Mouse (Mus musculus) kidney, adult 2 months (tissue): Measurements from ENCODE around the gene Rapgef5. TPM values are rescaled to one million over a fixed set of nuclear protein-coding genes. Genes with fewer than 3 reads are reported as not detected.

ENCODE experiments used
- DNase-seq: peaks from one replicate; pipeline ENCODE4 v3.0.0; 2021
- H3K27ac ChIP-seq: fragments of 200-500 bp; 2 replicates; pipeline ENCODE4 v1.5.1; 2012; ENCODE audit warnings: low read depth, low read length, control low read depth, inconsistent platforms; ENCODE audit not compliant: insufficient read depth
- H3K27me3 ChIP-seq: fragments of 200-500 bp; replicated peaks from 2 replicates; pipeline ENCODE4 v1.6.1; 2012; ENCODE audit warnings: mild to moderate bottlenecking, moderate library complexity, low read length, inconsistent platforms; ENCODE audit not compliant: control insufficient read depth, insufficient read depth
- H3K36me3 ChIP-seq: fragments of 200-500 bp; 2 replicates; pipeline ENCODE4 v1.6.1; 2012; ENCODE audit warnings: mild to moderate bottlenecking, moderate library complexity, low read length, inconsistent platforms; ENCODE audit not compliant: control insufficient read depth, insufficient read depth
- H3K4me1 ChIP-seq: fragments of 200-500 bp; 2 replicates; pipeline ENCODE4 v1.6.1; 2011; ENCODE audit warnings: low read length; ENCODE audit not compliant: control insufficient read depth, insufficient read depth
- H3K4me3 ChIP-seq: fragments of 200-500 bp; 2 replicates; pipeline ENCODE4 v1.5.1; 2011; ENCODE audit warnings: mild to moderate bottlenecking, low read depth, low read length, control low read depth; ENCODE audit not compliant: insufficient read depth
- CTCF ChIP-seq: fragments of 200-500 bp; conservative IDR thresholded peaks from 2 replicates; pipeline ENCODE4 v1.5.1; 2011; ENCODE audit warnings: low read depth, mild to moderate bottlenecking, control low read depth, low read length, moderate library complexity, mixed read lengths; ENCODE audit not compliant: insufficient read depth, insufficient read length
- POLR2A ChIP-seq: fragments of 200-500 bp; IDR thresholded peaks from one replicate; pipeline ENCODE4 v1.6.1; 2011; ENCODE audit warnings: low read depth, low read length, control low read depth
- WGBS: fragments of 180-500 bp; shearing (Covaris S2); methylation state at CpG from one replicate; pipeline ENCODE4 v1.1.7; 2018; 5-methylcytosine and 5-hydroxymethylcytosine counted together
- polyA plus RNA-seq: library from polyadenylated mRNA; depleted of rRNA; stranded (reverse); fragments of >200 nt; gene quantifications from 2 replicates; pipeline ENCODE4 v1.2.3, GENCODE M21; 2012

The Rapgef5 gene
- polyA plus RNA-seq, 1 experiment = 8.4 TPM

- Histone ChIP-seq H3K36me3 (no peaks in the 10 kb centered on the region), H3K27me3 (no peaks in the 10 kb centered on the region), H3K4me3 (no peak overlapping the region), H3K4me1 (no peaks in the 10 kb centered on the region), H3K27ac (0 out of 2 replicates have a peak overlapping the region, but pooled peaks have one; percentile 37)
- no peak for TF ChIP-seq POLR2A
- no peak for TF ChIP-seq CTCF
- DNase-seq = no peak
- WGBS = 71% methylated on average over 5 of the region's 5 CpGs
Observed at GRCm38 (mm10) chr12:117553353-117553752, 37.1 kb downstream of the Rapgef5 start.

- WGBS = 53% methylated on average over 1 of the region's 1 CpGs
- no peaks in the 10 kb centered on the region for H3K4me1 ChIP-seq
- no peaks in the 10 kb centered on the region for H3K27me3 ChIP-seq
- H3K36me3 ChIP-seq = no peaks in the 10 kb centered on the region
- TF ChIP-seq CTCF = no peak
- no peak for TF ChIP-seq POLR2A
- no peak overlapping the region for H3K27ac ChIP-seq
- H3K4me3 ChIP-seq = no peak overlapping the region
- DNase-seq = peak; percentile 3
Observed at GRCm38 (mm10) chr12:117554612-117555063, 38.4 kb downstream of the Rapgef5 start.

DNA sequence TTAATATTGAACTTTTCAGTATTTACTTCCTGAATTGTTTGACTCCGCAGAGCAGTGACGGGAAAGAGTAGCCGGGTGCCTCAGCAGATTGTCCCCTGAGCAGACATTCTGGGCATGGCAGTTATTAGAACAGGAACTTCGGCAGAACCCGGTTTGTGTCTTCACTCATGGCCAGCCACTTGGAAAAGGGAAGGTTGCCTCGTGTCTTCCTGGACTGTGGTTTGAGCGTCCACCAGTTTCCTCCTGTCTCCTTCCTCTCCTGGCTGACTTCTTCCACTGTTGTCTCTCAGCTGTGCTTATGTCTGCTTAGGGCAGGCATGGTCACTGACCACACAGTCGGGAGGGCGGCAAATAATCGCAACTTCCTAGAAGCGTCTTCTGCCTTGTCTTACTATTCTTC lies 44.2 kb downstream of the Rapgef5 start:
- no peak for TF ChIP-seq CTCF
- TF ChIP-seq POLR2A = no peak
- H3K27ac ChIP-seq = no peak overlapping the region
- peak; percentile 36 for DNase-seq
- H3K4me1 ChIP-seq = no peaks in the 10 kb centered on the region
- no peaks in the 10 kb centered on the region for H3K27me3 ChIP-seq
- no peaks in the 10 kb centered on the region for H3K36me3 ChIP-seq
- 42% methylated on average over 11 of the region's 11 CpGs for WGBS
- H3K4me3 ChIP-seq = peak overlapping the region; percentile 2; the same call in 1 of the 2 replicates

- DNase-seq = no peak
- no peaks in the 10 kb centered on the region for H3K4me1 ChIP-seq
- no peaks in the 10 kb centered on the region for H3K36me3 ChIP-seq
- H3K4me3 ChIP-seq = no peak overlapping the region
- no peak overlapping the region for H3K27ac ChIP-seq
- TF ChIP-seq CTCF = no peak
- TF ChIP-seq POLR2A = no peak
- H3K27me3 ChIP-seq = no peaks in the 10 kb centered on the region
- 73% methylated on average over 6 of the region's 6 CpGs for WGBS
Observed at GRCm38 (mm10) chr12:117561411-117562059, 45.3 kb downstream of the Rapgef5 start.

GRCm38 (mm10) chr12:117562085-117562484 lies 45.8 kb downstream of the Rapgef5 start:
- no peaks in the 10 kb centered on the region for H3K4me1 ChIP-seq
- WGBS = 96% methylated on average over 3 of the region's 3 CpGs
- H3K36me3 ChIP-seq = no peaks in the 10 kb centered on the region
- no peak overlapping the region for H3K4me3 ChIP-seq
- DNase-seq = no peak
- no peak overlapping the region for H3K27ac ChIP-seq
- TF ChIP-seq CTCF (no peak), POLR2A (no peak)
- H3K27me3 ChIP-seq = no peaks in the 10 kb centered on the region

GRCm38 (mm10) chr12:117563859-117564258 lies 47.6 kb downstream of the Rapgef5 start:
- 47% methylated on average over 6 of the region's 6 CpGs for WGBS

GRCm38 (mm10) chr12:117566298-117566697 lies 50.0 kb downstream of the Rapgef5 start:
- H3K27ac ChIP-seq = no peak overlapping the region
- TF ChIP-seq CTCF (no peak), POLR2A (no peak)
- no peak overlapping the region for H3K4me3 ChIP-seq
- H3K4me1 ChIP-seq = no peaks in the 10 kb centered on the region
- WGBS = 67% methylated on average over 4 of the region's 4 CpGs
- H3K27me3 ChIP-seq = no peaks in the 10 kb centered on the region; the same call in 1 of the 2 replicates
- H3K36me3 ChIP-seq = no peaks in the 10 kb centered on the region
- no peak for DNase-seq

More at GRCm38 (mm10) chr12:117563859-117564258, 47.6 kb downstream of the Rapgef5 start:
- Histone ChIP-seq H3K4me1 (no peaks in the 10 kb centered on the region), H3K27ac (no peak overlapping the region), H3K36me3 (no peaks in the 10 kb centered on the region), H3K27me3 (no peaks in the 10 kb centered on the region), H3K4me3 (no peak overlapping the region)
- DNase-seq = no peak
- TF ChIP-seq CTCF = no peak
- TF ChIP-seq POLR2A = no peak
